Mouse (Mus musculus): ENCODE measurements around the gene Tert.

The Tert gene

GRCm38 (mm10) chr13:73675161-73675560 lies 48.5 kb downstream of the Tert start:
- in situ Hi-C loops (cut with MboI, MseI) = no loop called here

GRCm38 (mm10) chr13:73677853-73678252 lies 51.1 kb downstream of the Tert start, which contains the start of gene Slc6a18:
TSS of gene Slc6a18 (minus strand) at chr13:73678023.
- in situ Hi-C loops (cut with MboI, MseI) = no loop called here

- in situ Hi-C loops (cut with MboI, MseI) = no loop called here
These were observed 52.6 kb downstream of the Tert start for GRCm38 (mm10) chr13:73679311-73679710.

GRCm38 (mm10) chr13:73680394-73680793 lies 53.7 kb downstream of the Tert start:
- in situ Hi-C loops (cut with MboI, MseI) = no loop called here

GRCm38 (mm10) chr13:73682226-73682625 lies 55.5 kb downstream of the Tert start:
- in situ Hi-C loops (cut with MboI, MseI) = no loop called here

DNA sequence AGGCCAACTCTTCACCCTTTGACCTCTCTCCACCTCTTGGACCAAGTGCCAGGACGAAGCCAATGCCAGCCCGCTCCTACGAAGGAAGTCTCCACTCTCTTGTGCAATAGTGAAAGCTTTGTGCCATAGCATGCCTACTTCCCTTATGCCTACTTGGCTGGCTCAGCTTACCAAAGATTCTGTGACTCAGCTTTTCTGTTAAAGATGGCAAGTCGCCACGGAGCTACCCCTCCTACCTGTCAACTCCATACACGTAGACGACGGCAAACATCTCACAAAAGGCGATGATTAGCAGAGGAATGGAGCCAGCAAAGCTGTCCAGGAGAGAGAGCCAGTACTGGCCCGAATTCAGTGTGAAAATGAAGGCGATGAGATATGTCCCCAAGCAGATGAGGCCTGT lies 57.0 kb downstream of the Tert start:
- in situ Hi-C loops (cut with MboI, MseI) = no loop called here

DNA sequence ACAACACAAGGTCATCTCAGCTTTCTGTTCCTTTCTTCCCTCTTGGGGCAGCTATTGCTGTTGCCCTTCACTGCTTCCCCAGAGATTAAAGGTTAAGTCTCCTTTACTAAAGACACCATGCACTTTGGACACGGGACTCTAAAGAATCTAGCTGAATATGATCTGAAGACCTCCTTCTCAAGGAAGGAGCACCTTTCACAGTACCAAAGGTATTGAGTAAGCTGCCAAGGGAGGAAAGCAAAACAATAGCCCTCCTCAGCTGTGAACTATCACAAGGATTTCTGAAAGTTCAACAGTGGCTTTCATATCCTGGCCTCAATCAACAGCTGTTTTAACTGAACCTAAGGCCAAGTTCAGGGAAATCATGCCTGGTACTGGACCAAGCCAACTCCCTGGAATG lies 57.7 kb downstream of the Tert start:
- in situ Hi-C loops (cut with MboI, MseI) = no loop called here

- in situ Hi-C loops (cut with MboI, MseI) = loop anchor here in 1 of 2 experiments (5.0 kb wide), 1 partner anchor 38 kb away; no protein-coding TSS in a partner anchor
These were observed 58.8 kb downstream of the Tert start for GRCm38 (mm10) chr13:73685502-73685901.

GRCm38 (mm10) chr13:73687601-73688000 lies 60.9 kb downstream of the Tert start:
- in situ Hi-C loops (cut with MboI, MseI) = loop anchor here in 1 of 2 experiments (5.0 kb wide), 1 partner anchor 40 kb away; no protein-coding TSS in a partner anchor

DNA sequence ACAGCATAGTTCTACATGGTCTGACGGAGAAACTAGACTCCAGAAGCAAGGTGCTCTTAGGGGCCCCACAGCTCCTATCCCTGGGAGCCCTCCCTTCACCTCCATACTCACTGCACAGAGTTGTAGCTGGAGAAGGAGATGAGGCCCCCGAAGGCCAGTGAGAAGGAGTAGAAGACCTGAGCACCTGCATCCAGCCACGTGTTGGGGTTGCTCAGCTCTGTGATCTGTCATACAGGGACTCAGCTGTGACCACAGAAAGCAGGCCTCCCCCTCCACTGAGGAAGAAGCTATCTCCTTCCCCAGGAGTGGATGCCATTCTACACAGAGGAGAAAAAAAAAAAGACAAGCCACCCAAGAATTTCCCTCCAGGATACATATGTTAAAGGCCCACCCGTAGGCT lies 62.2 kb downstream of the Tert start:
- in situ Hi-C loops (cut with MboI, MseI) = loop anchor here in 1 of 2 experiments (5.0 kb wide), 1 partner anchor 42 kb away; no protein-coding TSS in a partner anchor

- in situ Hi-C loops (cut with MboI, MseI) = loop anchor here in 1 of 2 experiments (5.0 kb wide), 1 partner anchor 45 kb away; no protein-coding TSS in a partner anchor
These were observed 65.6 kb downstream of the Tert start for GRCm38 (mm10) chr13:73692249-73692868.

GRCm38 (mm10) chr13:73693333-73693732 lies 66.6 kb downstream of the Tert start:
- in situ Hi-C loops (cut with MboI, MseI) = loop anchor here in 1 of 2 experiments (5.0 kb wide), 1 partner anchor 46 kb away; no protein-coding TSS in a partner anchor

DNA sequence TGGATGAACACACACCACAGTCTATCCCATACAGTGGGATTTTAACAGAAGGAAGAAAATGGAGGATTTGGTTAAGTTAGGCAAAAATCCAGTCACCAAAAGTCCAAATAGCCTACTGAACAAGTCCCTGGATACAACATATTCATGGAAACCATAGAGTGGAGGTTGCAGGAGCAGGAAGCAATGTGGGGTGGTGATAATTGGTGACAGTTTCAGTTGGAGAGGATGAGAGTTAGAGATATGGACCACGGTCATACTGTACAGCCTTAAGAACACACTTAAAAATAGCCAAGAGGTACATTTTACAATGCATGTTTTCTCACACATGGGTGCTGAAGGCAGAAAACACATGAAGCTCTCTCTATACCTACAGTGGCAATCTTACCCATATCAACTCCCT lies 68.3 kb downstream of the Tert start:
- in situ Hi-C loops (cut with MboI, MseI) = loop anchor here in 1 of 2 experiments (5.0 kb wide), 1 partner anchor 48 kb away; no protein-coding TSS in a partner anchor

DNA sequence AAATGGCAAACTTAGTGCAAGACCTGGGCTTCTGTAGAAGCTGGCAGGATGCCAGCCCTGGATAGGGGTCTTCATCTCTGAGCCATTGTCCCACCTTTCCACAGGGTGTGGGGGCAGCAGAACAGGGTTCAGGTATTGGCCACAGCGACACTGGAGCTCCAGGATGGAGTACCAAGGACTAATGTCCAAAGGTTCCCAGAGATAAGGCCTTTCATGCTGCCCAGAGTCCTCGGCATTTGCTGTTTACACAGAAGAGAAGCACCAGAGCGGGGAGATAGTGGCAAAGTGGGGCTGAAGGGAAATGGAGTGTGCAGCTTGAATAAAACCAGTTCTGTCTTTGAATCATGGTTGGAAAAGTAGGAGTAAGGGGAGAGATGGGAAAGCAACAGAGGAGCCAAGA lies 69.8 kb downstream of the Tert start:
- in situ Hi-C loops (cut with MboI, MseI) = no loop called here
